ENCODE assay signal across 24 mouse cellular contexts in genomic region chr5:44271564-44271963, GRCm38 (mm10). TPM values are rescaled to one million over a fixed set of nuclear protein-coding genes. Genes with fewer than 3 reads are reported as not detected.
A peak's percentile ranks its signal among the peaks of the same experiment; 100 is the strongest.
DNase-seq lines count a peak whose midpoint lies in the region; ATAC-seq and TF ChIP-seq lines count a peak whose summit lies in the region.
"Had no signal": no experiment of that assay in that cellular context is flagged by ENCODE, and none has a peak within 500 bp of the region (broad histone marks: within the 10 kb centered on the region; RNA-seq: fewer than 3 reads in every experiment).

No protein-coding gene starts in this region.

- intact Hi-C loops in left cerebral cortex, postnatal 4 days (cut with DNase I): loop anchor here (10.0 kb wide), 1 partner anchor 597 kb away; no protein-coding TSS in a partner anchor

- in situ Hi-C loops in ES-E14 (cut with MboI; ENCODE audit: low sequenced_read_pairs in 2 of 2, unreplicated experiment in 2 of 2): no loop called here

- no peaks in the 10 kb centered on the region for H3K4me1 ChIP-seq in neural tube, embryonic 15.5 days
- H3K4me1 ChIP-seq in ES-E14 (ENCODE audit: control insufficient read depth in 2 of 2, insufficient read depth in 2 of 2, low read length in 2 of 2, poor library complexity in 1 of 2): no peaks in the 10 kb centered on the region
- H3K4me1 ChIP-seq: embryonic facial prominence, embryonic 13.5 days; embryonic facial prominence, embryonic 15.5 days; forebrain, embryonic 10.5 days; forebrain, embryonic 12.5 days had no signal

- no peaks in the 10 kb centered on the region for H3K9me3 ChIP-seq in neural tube, embryonic 15.5 days (replicated peaks)
- H3K9me3 ChIP-seq in ES-E14 (ENCODE audit: control insufficient read depth, insufficient read depth, low read depth, low read length): no peaks in the 10 kb centered on the region
- H3K9me3 ChIP-seq: embryonic facial prominence, embryonic 13.5 days; embryonic facial prominence, embryonic 15.5 days; forebrain, embryonic 10.5 days; forebrain, embryonic 12.5 days had no signal

- no peak for ATAC-seq in neural tube, embryonic 15.5 days (ENCODE audit: low FRiP score)
- ATAC-seq: forebrain, embryonic 14.5 days; forebrain, embryonic 16.5 days had no signal

- DNase-seq in neural tube, embryonic 10.5 days (ENCODE audit: extremely low spot score, low spot score): peak; percentile 4
- DNase-seq in ES-CJ7 (ENCODE audit: low read depth, low spot score) (peak; percentile 31), ES-E14 (ENCODE audit: low read depth, low spot score) (no peak), ZHBTc4 (ENCODE audit: low read depth, low spot score) (peak; percentile 28)
- DNase-seq in left cerebral cortex, postnatal 4 days: no peak
- no peak for DNase-seq in layer of hippocampus, postnatal 10 days (ENCODE audit: low spot score in 2 of 2)
- DNase-seq: adrenal gland, adult 2 months; adrenal gland, postnatal 10 days; adrenal gland, postnatal 25 days; cerebellum, adult 11 months; cerebellum, adult 18-20 months; cerebellum, adult 8-10 months; cerebellum, adult 9-11 months; cerebellum, postnatal 14 days; cerebellum, postnatal 36 days; embryo, embryonic 11 days had no signal

- no peak overlapping the region for H3K27ac ChIP-seq in neural tube, embryonic 15.5 days (replicated peaks)
- H3K27ac ChIP-seq in ES-E14 (ENCODE audit: insufficient read depth, low read depth, low read length, poor library complexity, severe bottlenecking): no peak overlapping the region
- H3K27ac ChIP-seq: embryonic facial prominence, embryonic 13.5 days; embryonic facial prominence, embryonic 15.5 days; forebrain, embryonic 10.5 days; forebrain, embryonic 12.5 days had no signal

- no peaks in the 10 kb centered on the region for H3K36me3 ChIP-seq in neural tube, embryonic 15.5 days
- H3K36me3 ChIP-seq in ES-E14 (ENCODE audit: control insufficient read depth, insufficient read depth, low read length, poor library complexity, severe bottlenecking): no peaks in the 10 kb centered on the region
- H3K36me3 ChIP-seq: embryonic facial prominence, embryonic 13.5 days; embryonic facial prominence, embryonic 15.5 days; forebrain, embryonic 10.5 days; forebrain, embryonic 12.5 days had no signal

- no peak overlapping the region for H3K4me3 ChIP-seq in neural tube, embryonic 15.5 days (replicated peaks)
- H3K4me3 ChIP-seq in ES-E14 (ENCODE audit: insufficient read depth in 1 of 2, low read depth in 1 of 2, low read length in 2 of 2, poor library complexity in 1 of 2, severe bottlenecking in 1 of 2): peak overlapping the region in 1 of 2 experiments; percentile 19; a peak in 1 of 4 replicates
- H3K4me3 ChIP-seq: embryonic facial prominence, embryonic 13.5 days; embryonic facial prominence, embryonic 15.5 days; erythroblast, embryonic 14.5 days; forebrain, embryonic 10.5 days; forebrain, embryonic 12.5 days had no signal

- no peak overlapping the region for H3K9ac ChIP-seq in neural tube, embryonic 15.5 days (replicated peaks)
- H3K9ac ChIP-seq in ES-E14 (ENCODE audit: insufficient read depth, low read depth, low read length, poor library complexity, severe bottlenecking): no peak overlapping the region
- H3K9ac ChIP-seq: embryonic facial prominence, embryonic 13.5 days; embryonic facial prominence, embryonic 15.5 days; forebrain, embryonic 12.5 days had no signal

- WGBS in neural tube, embryonic 15.5 days: 88% methylated on average over 4 of the region's 4 CpGs

- no peaks in the 10 kb centered on the region for H3K27me3 ChIP-seq in neural tube, embryonic 15.5 days (replicated peaks)
- H3K27me3 ChIP-seq: embryonic facial prominence, embryonic 13.5 days; embryonic facial prominence, embryonic 15.5 days; forebrain, embryonic 12.5 days had no signal

- no peak overlapping the region for H3K4me2 ChIP-seq in neural tube, embryonic 15.5 days
- H3K4me2 ChIP-seq: embryonic facial prominence, embryonic 13.5 days; embryonic facial prominence, embryonic 15.5 days; forebrain, embryonic 12.5 days had no signal

TF ChIP-seq in ES-E14, 5 proteins besides CTCF, POLR2A, EP300 and RAD21:
- TF ChIP-seq HCFC1 (IDR thresholded peaks at IDR 0.05; ENCODE audit: borderline replicate concordance, insufficient read depth, low read length): no peak
- TF ChIP-seq MAFK (IDR thresholded peaks at IDR 0.05; ENCODE audit: insufficient read depth, low read depth, low read length): no peak
- TF ChIP-seq ZC3H11A (IDR thresholded peaks at IDR 0.05; ENCODE audit: borderline replicate concordance, low read depth, low read length): no peak
- TF ChIP-seq CHD2 (IDR thresholded peaks at IDR 0.05; ENCODE audit: low read depth, low read length): 0 out of 2 replicates have a peak, but pooled peaks have one; percentile 17

RNA-seq across cellular contexts. Expression of gene Tapt1, which starts 45.1 kb away (rescaled TPM):
- 30.8 and 35.0 TPM in 2 replicates for polyA plus RNA-seq in neural tube, embryonic 15.5 days (2015; fragmentation: Nextera tagmentation; extraction: Ambion mirVana)
- total RNA-seq in ES-E14 (2012; rRNA removed): 25.9 and 33.5 TPM in 2 replicates
- 10 to 100 TPM; 44.4 to 46.7 TPM for total RNA-seq in left cerebral cortex, postnatal 4 days (2021)
- total RNA-seq in layer of hippocampus, postnatal 10 days (2021): 10 to 100 TPM; 42.7 to 47.5 TPM

Comparison
In these comparisons a context has a peak if more than half of its experiments do, and no peak if none do; other contexts are left out.
1. DNase-seq: peak in neural tube, embryonic 10.5 days (single experiment), ES-CJ7 (single experiment) and ZHBTc4 (single experiment); none in ES-E14 (single experiment), left cerebral cortex, postnatal 4 days (single experiment) and layer of hippocampus, postnatal 10 days (0 of 2).